Mouse (Mus musculus) ovary, adult 10 weeks (tissue): ENCODE measurements around the gene 4930469K13Rik. TPM values are rescaled to one million over a fixed set of nuclear protein-coding genes. Genes with fewer than 3 reads are reported as not detected.

Experiments used
- polyA plus RNA-seq: library from polyadenylated mRNA; stranded (reverse); fragments of 350-450 nt; fragmentation: Illumina TruSeq; extraction: RNeasy Lipid Tissue Mini Kit (QIAGEN cat#74804); gene quantifications from one replicate; pipeline ENCODE4 v1.2.3, GENCODE M21; 2014

Gene 4930469K13Rik
- not detected for polyA plus RNA-seq

DNA sequence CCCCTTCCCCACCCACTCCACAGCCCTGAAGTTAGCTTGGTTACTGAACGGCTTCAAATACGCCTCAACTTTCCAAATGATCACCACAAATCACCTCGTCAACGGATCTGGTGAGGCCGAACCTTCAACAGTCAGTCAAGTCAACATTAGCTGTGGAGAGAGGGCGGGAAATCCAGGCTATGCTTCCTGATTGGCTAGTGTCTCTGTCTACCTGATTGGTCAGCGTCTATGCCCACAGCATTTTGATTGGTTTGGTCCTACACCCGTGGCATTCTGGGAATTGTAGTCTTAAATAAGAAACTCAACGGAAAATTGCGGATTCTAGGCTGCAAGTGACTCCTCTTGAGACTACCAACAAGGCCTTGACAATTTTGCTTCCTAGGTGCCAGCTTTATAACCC, at the start of gene 4930469K13Rik:
Gene 4930469K13Rik (minus strand): TSS at position 133 of the 400 bp plus-strand sequence.

DNA sequence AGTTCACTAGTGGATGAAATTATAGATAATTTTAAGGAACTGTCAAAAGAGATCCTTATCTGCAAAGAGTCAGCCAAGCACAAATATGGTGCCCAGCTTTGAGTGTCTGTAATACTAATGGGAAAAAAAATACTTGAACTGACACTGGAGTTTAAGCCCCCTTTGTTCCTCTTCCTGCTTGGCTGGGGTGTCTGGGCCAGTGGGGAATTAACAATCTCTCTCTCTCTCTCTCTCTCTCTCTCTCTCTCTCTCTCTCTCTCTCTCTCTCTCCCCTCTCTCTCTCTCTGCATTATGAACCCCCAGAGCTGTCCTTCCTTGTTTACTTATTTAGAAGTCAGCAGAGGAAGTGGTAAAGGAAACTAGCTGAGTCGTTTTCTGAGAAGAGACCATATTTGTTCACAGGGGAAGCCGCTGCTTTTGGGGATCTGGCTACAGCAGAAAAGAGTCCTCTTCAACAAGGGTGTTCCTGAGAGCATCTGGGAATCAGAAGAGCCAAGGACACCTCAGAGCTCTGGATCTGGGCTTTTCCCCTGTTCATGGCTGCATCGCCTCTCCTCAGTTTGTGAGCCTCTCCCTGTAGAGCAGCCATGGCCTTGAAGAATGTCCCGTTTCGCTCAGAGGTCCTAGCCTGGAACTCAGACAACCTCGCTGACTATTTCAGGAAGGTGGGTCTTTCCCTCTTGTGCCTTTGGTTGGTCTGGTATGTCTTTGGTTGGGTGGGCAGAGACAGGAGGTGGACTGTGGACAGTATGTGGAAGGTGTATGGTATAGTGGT, 51.4 kb downstream of the 4930469K13Rik start, which contains the start of gene Lcp2:
Gene Lcp2 (plus strand): TSS at position 154 of the 775 bp plus-strand sequence.

DNA sequence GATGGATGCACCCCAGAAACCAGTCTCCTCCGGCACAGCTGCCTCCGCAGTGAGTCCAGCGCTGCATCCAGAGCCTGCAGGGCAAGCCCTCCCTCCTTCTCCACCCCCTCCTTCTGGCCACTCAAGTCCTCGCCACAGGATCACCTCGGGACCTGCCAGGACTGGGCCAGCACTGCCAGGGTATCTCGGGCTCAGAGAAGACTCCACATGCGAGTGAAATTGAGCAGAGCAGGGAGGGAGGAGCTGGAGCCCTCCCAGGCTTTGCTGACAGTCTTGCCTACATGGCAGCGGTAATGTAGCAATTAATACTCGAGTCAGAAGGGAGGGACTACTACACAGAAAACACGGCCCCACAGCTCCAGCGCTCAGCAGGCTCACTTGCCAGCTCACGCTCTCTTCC, 105.4 kb downstream of the 4930469K13Rik start, which contains the start of gene Kcnip1:
Gene Kcnip1 (minus strand): TSS at position 215 of the 400 bp plus-strand sequence.

DNA sequence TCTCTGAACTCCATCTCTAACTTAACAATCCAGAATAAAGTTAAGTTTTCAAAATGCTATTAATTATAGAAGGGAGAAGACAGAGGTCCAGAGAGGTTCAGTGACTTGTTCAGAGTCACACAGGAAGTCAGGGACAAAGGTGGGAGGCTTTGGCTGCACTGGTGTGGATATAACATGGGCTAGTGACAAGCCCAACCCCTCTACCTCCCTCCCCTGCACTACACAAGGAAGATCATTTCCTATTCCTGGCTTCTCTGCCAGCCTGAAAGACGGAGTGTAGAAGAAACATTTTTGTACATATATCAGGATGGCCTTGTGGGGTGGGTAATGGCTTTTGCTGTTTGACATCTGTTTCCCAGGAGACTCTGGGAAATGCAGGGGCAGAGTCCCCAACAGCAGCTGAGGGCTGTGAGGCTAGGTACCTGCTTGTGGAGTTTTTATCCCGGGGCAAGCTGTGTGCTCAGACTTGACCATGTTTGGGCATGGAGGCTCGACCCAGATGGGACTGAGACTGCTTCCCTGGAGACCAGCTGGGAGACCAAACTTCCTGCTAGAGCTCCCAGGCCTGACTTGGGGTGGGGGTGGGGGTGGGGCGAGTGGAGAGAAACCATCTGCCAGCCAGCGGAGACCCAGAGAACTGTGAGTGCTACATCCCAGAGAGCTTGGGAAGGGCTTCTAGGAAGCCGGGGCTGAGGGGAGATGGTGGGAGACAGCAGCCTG, 135.5 kb downstream of the 4930469K13Rik start, which contains the start of gene Kcnmb1:
Gene Kcnmb1 (plus strand): TSS at position 326 of the 720 bp plus-strand sequence.

Other genes starting within 250 kb of the 4930469K13Rik start
- 24.5 TPM for gene Kcnmb1, start 135.5 kb downstream of the 4930469K13Rik start, polyA plus RNA-seq
- 2.9 TPM for gene Kcnip1, start 105.4 kb downstream of the 4930469K13Rik start, polyA plus RNA-seq
- gene Lcp2, start 51.6 kb downstream of the 4930469K13Rik start, polyA plus RNA-seq: 7.2 TPM
- not detected for gene Foxi1, start 109.5 kb upstream of the 4930469K13Rik start, polyA plus RNA-seq
- 0.68 TPM for gene Fam196b, start 216.3 kb upstream of the 4930469K13Rik start, polyA plus RNA-seq